Mouse (Mus musculus): ENCODE data around the gene Eif2ak3. TPM values are rescaled to one million over a fixed set of nuclear protein-coding genes. Genes with fewer than 3 reads are reported as not detected.
"Not testable (repeated sequence)": the region's sequence is repeated elsewhere in the genome, so short reads cannot be mapped to it uniquely, and the experiment has no call there.

The Eif2ak3 gene
- polyA plus RNA-seq, 1 experiment from 2014 or later: 47.3 TPM

GRCm38 (mm10) chr6:70811557-70812525, 32.5 kb upstream of the Eif2ak3 start:
- in situ Hi-C loops (cut with MboI; ENCODE audit: low pct_unique_long_range_greater_than_20kb): loop anchor here (5.0 to 25.0 kb wide), 2 partner anchors 70 to 600 kb away; no protein-coding TSS in a partner anchor
- peak; percentile 93 for DNase-seq (ENCODE audit: low read depth, low spot score)
- peak; percentile 31 for ATAC-seq
- no peaks in the 10 kb centered on the region for H3K27me3 ChIP-seq
- POLR2A ChIA-PET: interaction anchor here (0.7 to 1.8 kb wide), 5 partner anchors 32 to 545 kb away, joined by 3 to 7 read pairs (median 4); partner anchors contain the start of gene Eif2ak3
- CTCF ChIA-PET: interaction anchor here (0.8 to 4.6 kb wide), 18 partner anchors 10 to 313 kb away, joined by 3 to 111 read pairs (median 5); partner anchors contain the start of gene Eif2ak3
- peak; percentile 98 for TF ChIP-seq CTCF (IDR thresholded peaks at IDR 0.05)

GRCm38 (mm10) chr6:70812526-70812895, 31.8 kb upstream of the Eif2ak3 start:
- in situ Hi-C loops (cut with MboI; ENCODE audit: low pct_unique_long_range_greater_than_20kb): loop anchor here (5.0 to 25.0 kb wide), 2 partner anchors 70 to 600 kb away; no protein-coding TSS in a partner anchor
- CTCF ChIA-PET: interaction anchor here (0.8 to 4.6 kb wide), 17 partner anchors 10 to 313 kb away, joined by 3 to 111 read pairs (median 5); partner anchors contain the start of gene Eif2ak3
- ATAC-seq: peak; percentile 84
- TF ChIP-seq CTCF (IDR thresholded peaks at IDR 0.05): no peak
- H3K27me3 ChIP-seq: no peaks in the 10 kb centered on the region
- POLR2A ChIA-PET: interaction anchor here (0.7 to 1.8 kb wide), 4 partner anchors 31 to 546 kb away, joined by 3 to 7 read pairs (median 6); partner anchors contain the start of gene Eif2ak3
- peak; percentile 94 for DNase-seq (ENCODE audit: low read depth, low spot score)

DNA sequence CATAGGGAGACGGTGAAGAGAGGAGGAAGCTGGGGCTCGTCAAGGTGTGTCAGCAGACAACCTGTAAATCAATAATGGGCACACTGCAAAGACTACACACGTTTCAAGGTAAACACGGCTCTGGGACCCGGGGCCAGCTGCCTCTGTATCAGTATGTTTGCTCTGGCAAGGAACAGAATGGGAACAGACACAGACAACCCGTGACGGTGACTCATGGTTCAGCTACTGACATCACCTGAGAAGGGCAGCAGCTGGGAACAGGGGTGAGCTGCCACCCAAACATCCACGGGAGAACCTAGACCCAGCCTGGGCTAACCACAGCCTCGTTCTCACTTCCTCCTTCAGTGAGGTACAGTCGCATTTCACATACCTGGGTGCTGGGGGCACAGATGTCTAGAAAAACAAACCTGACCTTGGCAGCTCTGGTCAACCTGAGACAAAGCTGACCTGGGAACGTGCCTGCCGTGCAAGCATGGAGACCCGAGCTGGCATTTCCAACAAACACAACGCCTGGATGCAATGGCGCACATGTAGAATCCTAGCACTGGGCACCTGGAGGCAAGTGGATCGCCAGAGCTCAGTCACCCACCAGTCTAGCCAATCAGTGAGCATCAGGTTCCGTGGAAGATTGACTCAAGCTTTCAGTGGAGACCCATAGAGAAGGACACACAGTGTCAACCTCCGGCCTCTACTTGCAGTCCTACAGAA, 30.2 kb upstream of the Eif2ak3 start:
- peak; percentile 55 for ATAC-seq

DNA sequence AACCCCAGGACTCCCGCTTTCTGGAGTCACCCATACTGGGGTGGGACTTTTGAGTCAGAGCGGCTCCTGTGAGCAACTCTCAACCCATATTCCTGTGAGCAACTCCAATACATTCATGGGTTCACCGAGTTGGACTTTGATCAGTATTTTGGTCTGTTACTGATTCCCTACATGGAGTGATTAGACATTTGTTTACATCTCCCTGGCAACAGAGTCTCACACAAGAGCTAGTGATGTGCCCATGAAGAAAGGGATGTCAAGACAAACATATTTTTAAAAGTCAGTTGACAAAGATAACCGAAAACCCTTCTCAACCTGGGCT, 29.7 kb upstream of the Eif2ak3 start:
- CTCF ChIA-PET: interaction anchor here (0.9 to 4.6 kb wide), 8 partner anchors 8 to 68 kb away, joined by 3 to 111 read pairs (median 4); partner anchors contain the start of gene Eif2ak3
- DNase-seq (ENCODE audit: low read depth, low spot score) (no peak), ATAC-seq (no peak)
- no peak for TF ChIP-seq CTCF (IDR thresholded peaks at IDR 0.05)
- POLR2A ChIA-PET: interaction anchor here (1.1 to 1.7 kb wide), 4 partner anchors 10 to 60 kb away, joined by 3 to 5 read pairs (median 4); partner anchors contain the start of gene Eif2ak3
- no peaks in the 10 kb centered on the region for H3K27me3 ChIP-seq
- in situ Hi-C loops (cut with MboI; ENCODE audit: low pct_unique_long_range_greater_than_20kb): loop anchor here (5.0 to 25.0 kb wide), 2 partner anchors 68 to 598 kb away; no protein-coding TSS in a partner anchor

More for the DNA sequence above, 30.2 kb upstream of the Eif2ak3 start:
- no peak for DNase-seq (ENCODE audit: low read depth, low spot score)
- in situ Hi-C loops (cut with MboI; ENCODE audit: low pct_unique_long_range_greater_than_20kb): loop anchor here (5.0 to 25.0 kb wide), 2 partner anchors 68 to 598 kb away; no protein-coding TSS in a partner anchor
- POLR2A ChIA-PET: interaction anchor here (0.5 to 1.7 kb wide), 6 partner anchors 10 to 61 kb away, joined by 3 to 5 read pairs (median 4); partner anchors contain the start of gene Eif2ak3
- no peaks in the 10 kb centered on the region for H3K27me3 ChIP-seq
- CTCF ChIA-PET: interaction anchor here (0.9 to 4.6 kb wide), 8 partner anchors 8 to 69 kb away, joined by 3 to 111 read pairs (median 4); partner anchors contain the start of gene Eif2ak3
- TF ChIP-seq CTCF (IDR thresholded peaks at IDR 0.05): no peak

DNA sequence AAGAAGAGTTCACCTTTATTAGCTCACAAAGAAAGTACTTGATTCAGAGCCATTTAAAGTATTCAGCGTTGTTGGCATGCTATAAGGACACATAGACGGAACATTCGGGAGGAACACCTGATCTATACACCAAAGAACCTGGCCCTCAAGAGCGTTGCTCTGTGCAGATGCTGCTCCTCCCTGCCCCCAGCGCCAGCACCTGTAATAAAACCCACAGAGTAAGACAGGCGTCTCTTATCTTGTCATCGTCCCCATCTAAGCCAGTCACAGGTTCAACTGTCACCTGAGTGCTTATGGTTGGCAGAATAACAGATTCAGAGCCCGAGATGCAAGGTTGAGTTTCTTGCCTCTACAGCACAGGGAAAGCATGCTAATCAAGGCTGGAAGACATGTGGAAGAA, 28.8 kb upstream of the Eif2ak3 start:
- in situ Hi-C loops (cut with MboI; ENCODE audit: low pct_unique_long_range_greater_than_20kb): loop anchor here (25.0 kb wide), 1 partner anchor 597 kb away; no protein-coding TSS in a partner anchor
- ATAC-seq (no peak), DNase-seq (ENCODE audit: low read depth, low spot score) (no peak)
- no peaks in the 10 kb centered on the region for H3K27me3 ChIP-seq
- POLR2A ChIA-PET: interaction anchor here (1.1 to 1.7 kb wide), 2 partner anchors 9 to 60 kb away, joined by 4 to 5 read pairs; no protein-coding TSS in a partner anchor
- no peak for TF ChIP-seq CTCF (IDR thresholded peaks at IDR 0.05)
- CTCF ChIA-PET: interaction anchor here (1.0 to 4.6 kb wide), 4 partner anchors 15 to 74 kb away, joined by 3 to 111 read pairs (median 20); partner anchors contain the start of gene Eif2ak3

DNA sequence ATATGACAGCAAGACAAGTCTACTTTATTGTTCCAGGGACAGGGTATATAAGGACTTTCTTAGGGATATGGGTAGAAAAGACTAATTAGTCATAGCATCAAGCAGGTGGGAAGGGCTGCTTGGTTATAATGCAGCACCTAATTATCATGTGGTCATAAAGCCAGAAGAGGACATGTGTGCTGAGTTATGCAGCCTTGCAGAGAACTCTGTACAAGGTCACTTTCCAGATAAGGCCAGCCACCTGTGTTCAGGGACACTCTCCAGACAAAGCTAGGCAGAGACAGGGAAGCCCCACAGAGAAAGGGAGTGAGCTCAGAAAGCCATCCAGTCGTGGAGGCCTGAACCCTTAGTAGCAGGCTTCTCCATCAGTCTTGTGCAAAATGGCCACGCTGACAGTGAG, 22.7 kb upstream of the Eif2ak3 start:
- ChIA-PET POLR2A (no interaction called here), CTCF (interaction anchor here (1.1 to 1.3 kb wide), 3 partner anchors 8 to 18 kb away, joined by 3 to 5 read pairs (median 5); no protein-coding TSS in a partner anchor)
- no peak for DNase-seq (ENCODE audit: low read depth, low spot score)
- ATAC-seq: no peak
- in situ Hi-C loops (cut with MboI; ENCODE audit: low pct_unique_long_range_greater_than_20kb): loop anchor here (25.0 kb wide), 1 partner anchor 591 kb away; no protein-coding TSS in a partner anchor
- no peaks in the 10 kb centered on the region for H3K27me3 ChIP-seq
- no peak for TF ChIP-seq CTCF (IDR thresholded peaks at IDR 0.05)

DNA sequence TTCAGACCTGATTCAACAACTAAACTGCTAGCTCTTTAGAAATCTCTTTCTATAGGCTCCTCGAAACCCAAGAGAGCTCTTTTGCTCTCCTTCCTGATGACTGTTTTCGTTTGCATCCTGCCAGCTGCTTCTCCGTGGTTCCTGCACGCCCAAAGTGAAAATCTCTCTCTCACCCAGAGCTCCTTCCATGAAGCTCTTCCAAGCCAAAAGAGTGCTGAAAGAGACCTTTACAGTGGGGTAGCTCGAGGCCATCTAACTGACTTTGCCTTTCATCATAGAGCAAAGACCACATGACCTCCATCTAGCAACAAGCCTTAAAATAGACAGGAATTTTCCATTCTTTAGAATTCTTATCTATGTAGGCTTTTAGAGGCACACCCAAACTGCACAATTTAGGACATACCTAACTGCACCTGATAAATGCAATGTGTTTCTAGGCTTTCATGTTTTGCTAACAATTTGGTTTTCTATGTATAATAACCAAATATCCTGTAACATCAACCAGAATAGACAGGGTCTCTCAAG, 21.9 kb upstream of the Eif2ak3 start:
- H3K27me3 ChIP-seq: no peaks in the 10 kb centered on the region
- POLR2A ChIA-PET: no interaction called here
- ATAC-seq (no peak), DNase-seq (ENCODE audit: low read depth, low spot score) (no peak)
- in situ Hi-C loops (cut with MboI; ENCODE audit: low pct_unique_long_range_greater_than_20kb): loop anchor here (25.0 kb wide), 1 partner anchor 590 kb away; no protein-coding TSS in a partner anchor
- CTCF ChIA-PET: interaction anchor here (0.5 to 1.3 kb wide), 5 partner anchors 9 to 45 kb away, joined by 3 to 6 read pairs (median 5); no protein-coding TSS in a partner anchor
- TF ChIP-seq CTCF (IDR thresholded peaks at IDR 0.05): no peak

GRCm38 (mm10) chr6:70823277-70823676, 21.0 kb upstream of the Eif2ak3 start:
- POLR2A ChIA-PET; H3K27me3 ChIP-seq; ATAC-seq; DNase-seq (ENCODE audit: low read depth, low spot score): not testable (repeated sequence)
- in situ Hi-C loops (cut with MboI; ENCODE audit: low pct_unique_long_range_greater_than_20kb): loop anchor here (25.0 kb wide), 1 partner anchor 589 kb away; no protein-coding TSS in a partner anchor
- CTCF ChIA-PET: interaction anchor here (1.2 to 2.4 kb wide), 2 partner anchors 18 to 52 kb away, joined by 4 to 9 read pairs; no protein-coding TSS in a partner anchor

All from Patski (cell line).